Mouse (Mus musculus) kidney, embryonic 14.5 days (tissue): ENCODE results near the gene Polr2g. TPM values are rescaled to one million over a fixed set of nuclear protein-coding genes. Genes with fewer than 3 reads are reported as not detected.
A peak's percentile ranks its signal among the peaks of the same experiment; 100 is the strongest.

ENCODE experiments used
- ATAC-seq: fragments of 200-750 bp; cut with Nextera tagmentation; 2 replicates; pipeline ENCODE4 v1.8.0; 2017; ENCODE audit warnings: moderate number of reproducible peaks, mild to moderate bottlenecking, moderate TSS enrichment, moderate library complexity; ENCODE audit not compliant: low FRiP score, low TSS enrichment
- H3K27ac ChIP-seq: fragments of 300-500 bp; sonication (generic); 2 replicates; pipeline ENCODE4 v1.5.1; 2014; ENCODE audit warnings: low read depth, mild to moderate bottlenecking, low read length, moderate library complexity, mixed read lengths
- H3K27me3 ChIP-seq: fragments of 300-500 bp; sonication (generic); 2 replicates; pipeline ENCODE4 v1.6.1; 2014; ENCODE audit warnings: mild to moderate bottlenecking, low read length; ENCODE audit not compliant: control insufficient read depth, insufficient read depth
- H3K36me3 ChIP-seq: fragments of 300-500 bp; sonication (generic); 2 replicates; pipeline ENCODE4 v1.6.1; 2014; ENCODE audit warnings: low read length, mixed read lengths; ENCODE audit not compliant: control insufficient read depth, insufficient read depth
- H3K4me1 ChIP-seq: fragments of 300-500 bp; sonication (generic); 2 replicates; pipeline ENCODE4 v1.6.1; 2014; ENCODE audit warnings: low read length, mixed read lengths; ENCODE audit not compliant: control insufficient read depth, insufficient read depth
- H3K4me2 ChIP-seq: fragments of 300-500 bp; sonication (generic); replicated peaks from 2 replicates; pipeline ENCODE4 v1.6.1; 2014; ENCODE audit warnings: low read depth, mild to moderate bottlenecking, low read length
- H3K4me3 ChIP-seq: fragments of 300-500 bp; sonication (generic); 2 replicates; pipeline ENCODE4 v1.5.1; 2014; ENCODE audit warnings: mild to moderate bottlenecking, low read length
- H3K9ac ChIP-seq: fragments of 300-500 bp; sonication (generic); 2 replicates; pipeline ENCODE4 v1.6.1; 2014; ENCODE audit warnings: low read depth, mild to moderate bottlenecking, low read length, moderate library complexity
- H3K9me3 ChIP-seq: fragments of 300-500 bp; sonication (generic); 2 replicates; pipeline ENCODE4 v1.6.1; 2016; ENCODE audit warnings: low read length; ENCODE audit not compliant: control insufficient read depth
- WGBS: fragments of 180-500 bp; shearing (Covaris S2); extraction: QIAGEN DNeasy Blood & Tissue Kit; methylation state at CpG from one replicate; pipeline ENCODE4 v1.1.7; 2014; 5-methylcytosine and 5-hydroxymethylcytosine counted together
- polyA plus RNA-seq: library from polyadenylated mRNA; unstranded; fragments of >200 nt; fragmentation: Nextera tagmentation; extraction: Ambion mirVana; gene quantifications from 2 replicates; pipeline ENCODE4 v1.2.1, GENCODE M21; 2014

Gene Polr2g
- polyA plus RNA-seq, 1 experiment from 2014 or later: 188 TPM

DNA sequence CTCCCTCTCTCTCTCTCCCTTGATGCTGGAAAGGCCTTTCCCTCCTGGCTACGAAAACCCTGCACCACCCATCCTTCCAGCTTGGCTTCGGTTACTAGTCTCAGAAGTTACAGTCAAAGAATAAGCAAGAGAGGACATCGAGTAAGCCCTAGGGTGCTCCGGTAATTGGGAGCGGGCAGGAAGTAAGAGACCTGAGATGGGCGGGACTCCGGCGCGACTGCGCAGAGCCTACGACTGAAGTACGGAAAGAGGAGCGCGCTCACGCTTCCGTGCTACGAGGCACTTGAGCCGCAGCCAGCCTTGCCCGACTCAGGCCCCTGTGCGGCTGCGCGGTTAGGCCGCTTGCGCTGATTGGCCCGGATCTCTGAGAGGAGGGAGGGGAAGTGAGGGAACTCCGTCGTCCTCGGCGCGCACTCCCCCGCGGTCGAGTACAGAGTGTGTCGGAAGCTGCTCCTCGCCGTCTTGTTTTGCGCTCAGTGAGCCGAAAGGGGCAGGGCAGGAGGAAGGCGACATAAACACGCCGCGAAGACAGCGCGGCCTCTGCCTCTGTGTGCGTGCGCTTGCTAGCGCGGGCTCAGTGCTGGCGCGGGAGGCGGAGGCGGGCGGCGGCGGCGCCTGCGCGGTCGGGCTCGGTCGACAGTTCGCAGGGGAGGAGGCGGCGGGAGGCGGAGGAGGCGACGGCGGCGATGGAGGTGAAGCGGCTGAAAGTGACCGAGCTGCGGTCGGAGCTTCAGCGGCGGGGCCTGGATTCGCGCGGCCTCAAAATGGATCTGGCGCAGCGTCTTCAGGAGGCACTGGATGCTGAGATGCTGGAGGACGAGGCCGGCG is 21.4 kb upstream of the Polr2g start, which contains the start of gene Hnrnpul2:
Gene Hnrnpul2, plus strand, starts transcription at position 415 of the 828 bp plus-strand sequence.
- H3K4me1 ChIP-seq: peaks cover 32% of the 10 kb centered on the region
- peak within 1 kb of the TSS; percentile 85 for H3K4me2 ChIP-seq
- H3K36me3 ChIP-seq: peaks cover 44% of the 10 kb centered on the region
- peak within 1 kb of the TSS; percentile 100 for H3K4me3 ChIP-seq
- WGBS: under 1% methylated on average over 82 of the region's 83 CpGs
- no peaks in the 10 kb centered on the region for H3K9me3 ChIP-seq
- peak; percentile 95 for ATAC-seq
- no peaks in the 10 kb centered on the region for H3K27me3 ChIP-seq
- H3K9ac ChIP-seq: peak within 1 kb of the TSS; percentile 99
- H3K27ac ChIP-seq: peak within 1 kb of the TSS; percentile 100

DNA sequence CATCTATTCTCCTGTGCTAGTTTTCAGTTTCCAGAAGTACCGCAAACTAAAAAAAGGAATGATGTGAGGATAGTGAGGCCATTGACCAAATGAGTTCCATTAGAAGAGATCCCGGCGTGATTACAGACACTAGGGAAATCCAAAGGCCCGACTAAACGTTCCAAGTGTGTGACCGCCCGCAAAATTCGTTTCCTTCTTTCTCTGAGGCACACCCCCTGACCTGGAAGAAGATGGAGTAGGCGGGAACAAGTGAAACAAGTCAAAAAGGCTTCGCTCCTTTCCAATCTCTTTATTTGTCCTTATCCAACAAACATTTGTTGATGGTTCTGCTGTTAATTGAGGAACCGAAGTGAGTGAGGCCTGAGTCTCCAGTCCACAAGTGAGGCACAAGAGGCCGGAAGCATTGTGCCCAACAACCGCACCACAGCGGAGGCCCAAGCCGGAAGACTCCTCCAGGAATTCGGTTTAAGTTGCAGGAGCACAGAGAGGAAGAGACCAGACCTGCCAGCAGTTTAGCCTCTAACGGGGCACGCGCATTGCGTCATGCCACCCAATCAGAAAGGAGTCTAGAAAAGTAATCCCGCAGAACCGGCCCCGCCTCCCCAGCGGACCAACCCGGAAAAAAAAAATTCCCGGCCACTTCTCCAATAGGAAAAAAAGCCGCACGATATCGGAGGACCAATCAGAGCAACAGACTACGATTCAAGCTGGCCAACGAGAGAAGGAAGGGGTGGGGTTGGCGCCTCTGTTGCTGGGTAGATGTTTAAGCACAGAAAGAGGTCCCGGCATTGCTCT is 20.6 kb upstream of the Polr2g start, which contains the start of gene Ttc9c:
Gene Ttc9c, minus strand, starts transcription at position 533 of the 795 bp plus-strand sequence.
- H3K4me1 ChIP-seq: peaks cover 32% of the 10 kb centered on the region
- peak; percentile 94 for ATAC-seq
- peak within 1 kb of the TSS; percentile 100 for H3K4me3 ChIP-seq
- H3K27ac ChIP-seq: peak within 1 kb of the TSS; percentile 100
- no peaks in the 10 kb centered on the region for H3K27me3 ChIP-seq
- peak within 1 kb of the TSS; percentile 85 for H3K4me2 ChIP-seq
- no peaks in the 10 kb centered on the region for H3K9me3 ChIP-seq
- peak within 1 kb of the TSS; percentile 99 for H3K9ac ChIP-seq
- H3K36me3 ChIP-seq: peaks cover 43% of the 10 kb centered on the region
- under 1% methylated on average over 33 of the region's 33 CpGs for WGBS

DNA sequence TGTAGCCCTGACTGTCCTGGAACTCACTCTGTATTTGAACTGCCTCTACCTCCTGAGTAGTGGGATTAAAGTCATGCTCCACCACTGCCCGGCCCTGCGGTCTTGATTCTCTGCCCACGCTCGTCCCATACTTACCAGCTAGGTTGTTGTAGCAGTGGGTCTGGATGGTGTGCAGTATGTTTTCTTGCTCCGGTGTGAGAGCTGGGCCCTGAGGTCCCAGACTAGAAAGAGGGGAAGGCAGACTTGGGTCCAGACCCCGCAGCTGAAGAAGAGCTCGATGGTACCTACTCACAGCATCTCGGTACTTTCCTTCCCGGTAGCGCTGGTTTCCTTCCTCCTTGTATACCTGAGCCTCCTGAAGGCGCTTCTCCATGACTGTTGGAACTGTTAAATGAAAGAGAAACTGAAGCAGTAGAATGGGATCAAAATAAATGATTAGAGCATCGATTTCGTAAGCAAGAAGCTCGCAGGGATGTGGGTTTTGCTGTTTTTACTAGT is 20.0 kb upstream of the Polr2g start:
- ATAC-seq: no peak
- Histone ChIP-seq H3K4me2 (peak overlapping the region; percentile 85), H3K27me3 (no peaks in the 10 kb centered on the region), H3K4me1 (peaks cover 32% of the 10 kb centered on the region), H3K4me3 (peak overlapping the region; percentile 100), H3K9ac (peak overlapping the region; percentile 73), H3K27ac (peak overlapping the region; percentile 96), H3K36me3 (peaks cover 42% of the 10 kb centered on the region), H3K9me3 (no peaks in the 10 kb centered on the region)
- 21% methylated on average over 14 of the region's 14 CpGs for WGBS

DNA sequence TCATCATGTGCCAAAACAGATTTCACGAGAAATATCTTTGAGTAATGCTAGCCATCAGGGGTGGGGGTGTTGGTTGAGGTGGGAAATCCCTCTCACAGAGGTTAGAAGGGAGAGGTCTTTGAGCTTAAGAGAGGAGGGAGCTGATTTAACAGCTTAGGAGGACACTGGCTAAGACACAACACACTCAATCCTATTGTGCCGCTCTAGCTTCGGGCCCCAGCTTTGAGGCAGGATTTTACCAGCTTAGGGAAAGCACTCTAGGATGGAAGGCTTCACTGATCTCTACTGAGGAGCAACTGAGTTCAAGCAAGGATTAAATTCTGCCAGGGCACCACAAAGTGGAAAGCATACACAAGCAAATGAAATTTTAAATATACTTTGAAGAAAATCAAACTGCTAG is 18.6 kb upstream of the Polr2g start:
- Histone ChIP-seq H3K4me3 (peak overlapping the region; percentile 1; the same call in 1 of the 2 replicates), H3K9ac (peak overlapping the region; percentile 7), H3K4me1 (peaks cover 20% of the 10 kb centered on the region), H3K27me3 (no peaks in the 10 kb centered on the region), H3K4me2 (peak overlapping the region; percentile 85; the same call in 1 of the 2 replicates), H3K9me3 (no peaks in the 10 kb centered on the region), H3K27ac (no peak overlapping the region), H3K36me3 (peaks cover 45% of the 10 kb centered on the region)
- WGBS: 83% methylated on average over 3 of the region's 3 CpGs
- ATAC-seq: no peak

DNA sequence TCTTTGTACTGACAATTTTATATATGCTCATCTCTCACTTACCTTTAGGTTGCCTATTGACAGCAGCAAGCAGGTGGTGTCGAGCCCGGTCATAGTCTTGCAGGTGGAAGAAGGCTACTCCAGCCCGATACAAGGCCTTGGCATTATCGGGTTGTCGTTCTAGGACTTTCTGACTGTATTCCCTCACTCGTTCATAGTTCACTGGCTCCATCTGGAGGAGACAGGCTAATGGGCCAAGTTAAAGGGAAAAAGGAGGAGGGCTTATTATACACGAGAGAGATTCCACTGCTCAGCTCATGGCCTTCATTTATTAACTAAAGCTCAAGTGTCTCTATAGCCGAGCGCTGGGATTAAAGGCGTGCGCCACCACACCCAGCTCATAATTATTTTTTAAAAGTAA is 17.4 kb upstream of the Polr2g start:
- Histone ChIP-seq H3K4me2 (no peak overlapping the region), H3K27ac (no peak overlapping the region)

DNA sequence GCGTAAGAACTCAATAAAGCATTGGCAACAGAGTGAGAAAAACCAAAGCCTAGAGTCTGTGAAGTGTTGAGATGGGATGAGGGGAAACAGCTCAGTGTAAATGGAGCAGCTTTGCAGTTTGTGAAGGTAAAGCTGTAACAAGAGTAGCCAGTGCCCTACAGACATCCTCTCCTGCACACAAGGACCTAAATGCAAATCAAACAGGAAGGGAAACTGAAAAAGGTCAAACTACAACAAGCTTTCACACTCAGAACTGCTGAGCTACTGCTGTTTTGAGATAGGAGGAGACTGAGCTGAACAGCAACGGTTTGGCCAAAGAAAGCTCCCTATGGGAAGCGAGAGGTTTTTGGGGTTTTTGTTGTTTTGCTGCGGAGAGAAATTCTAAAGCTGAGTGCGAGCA is 8.4 kb upstream of the Polr2g start:
- ATAC-seq: no peak
- Histone ChIP-seq H3K9me3 (no peaks in the 10 kb centered on the region), H3K4me1 (peaks cover 12% of the 10 kb centered on the region; the same call in 1 of the 2 replicates), H3K27me3 (no peaks in the 10 kb centered on the region), H3K4me2 (no peak overlapping the region), H3K36me3 (peaks cover 67% of the 10 kb centered on the region), H3K4me3 (no peak overlapping the region), H3K27ac (no peak overlapping the region), H3K9ac (no peak overlapping the region)
- WGBS: 95% methylated on average over 5 of the region's 5 CpGs

More for the DNA sequence above, 17.4 kb upstream of the Polr2g start:
- Histone ChIP-seq H3K4me1 (peaks cover 17% of the 10 kb centered on the region), H3K9me3 (no peaks in the 10 kb centered on the region), H3K36me3 (peaks cover 56% of the 10 kb centered on the region), H3K9ac (no peak overlapping the region), H3K27me3 (no peaks in the 10 kb centered on the region), H3K4me3 (0 out of 2 replicates have a peak overlapping the region, but pooled peaks have one; percentile 2)
- ATAC-seq: no peak
- 66% methylated on average over 11 of the region's 11 CpGs for WGBS

DNA sequence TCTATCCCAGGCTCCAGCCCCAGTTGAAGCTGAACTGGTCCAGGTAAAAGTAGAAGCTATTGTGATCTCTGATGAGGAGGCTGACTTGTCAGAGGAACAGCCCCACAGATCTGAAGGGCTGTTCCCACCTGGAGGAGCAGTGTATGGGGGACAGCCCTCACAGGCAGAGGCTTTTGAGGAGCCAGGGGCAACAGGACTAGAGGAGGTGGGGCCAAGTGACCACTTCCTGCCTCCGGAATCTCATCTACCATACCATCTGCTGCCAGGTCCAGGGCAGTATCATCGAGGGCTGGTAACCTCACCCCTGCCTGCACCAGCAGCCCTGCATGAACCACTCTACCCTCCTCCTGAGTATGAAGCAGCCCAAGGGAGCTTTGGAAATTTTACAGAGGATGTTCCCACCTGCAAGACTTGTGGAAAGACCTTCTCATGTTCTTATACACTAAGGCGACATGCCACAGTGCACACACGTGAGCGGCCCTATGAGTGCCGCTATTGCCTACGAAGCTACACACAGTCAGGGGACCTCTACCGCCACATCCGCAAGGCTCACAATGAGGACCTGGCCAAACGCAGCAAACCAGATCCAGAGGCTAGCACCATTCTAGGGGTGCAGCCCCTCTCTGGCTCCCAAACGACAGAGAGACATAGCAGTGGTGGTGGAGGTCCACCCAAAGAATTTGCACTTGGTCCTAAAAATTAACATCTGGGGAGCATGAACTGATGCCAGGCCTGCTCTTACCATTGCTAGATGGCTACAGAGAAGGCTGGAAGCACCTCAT is 5.7 kb upstream of the Polr2g start:
- ATAC-seq: no peak
- peaks cover 42% of the 10 kb centered on the region for H3K36me3 ChIP-seq

DNA sequence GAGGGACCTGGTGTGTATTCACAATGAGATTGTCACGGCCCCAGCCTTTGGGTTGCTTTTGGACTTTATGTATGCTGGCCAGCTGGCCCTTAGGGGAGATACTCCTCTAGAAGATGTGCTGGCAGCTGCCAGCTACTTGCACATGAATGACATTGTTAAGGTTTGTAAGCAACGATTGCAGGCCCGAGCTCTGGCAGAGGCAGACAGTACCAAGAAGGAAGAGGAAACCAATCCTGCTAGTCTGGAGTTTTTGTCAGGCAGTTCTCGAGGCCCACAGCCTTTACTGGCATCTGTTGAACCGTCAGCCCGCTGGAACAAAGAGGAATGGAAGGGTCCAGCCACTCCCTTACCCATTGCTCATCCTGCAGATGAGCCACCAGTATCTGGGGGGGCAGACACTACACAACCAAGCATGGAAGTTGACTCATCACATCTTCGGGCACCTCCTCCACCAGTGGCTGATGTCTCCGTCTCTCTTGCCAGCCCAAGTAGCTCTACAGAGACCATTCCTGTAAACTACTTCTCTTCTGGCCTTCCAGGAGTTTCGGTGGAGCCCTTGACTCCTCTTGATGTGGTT is 4.9 kb upstream of the Polr2g start:
- Histone ChIP-seq H3K27ac (no peak overlapping the region), H3K4me2 (peak overlapping the region; percentile 56), H3K27me3 (no peaks in the 10 kb centered on the region), H3K9ac (0 out of 2 replicates have a peak overlapping the region, but pooled peaks have one; percentile 31), H3K9me3 (no peaks in the 10 kb centered on the region), H3K36me3 (peaks cover 36% of the 10 kb centered on the region), H3K4me1 (peaks cover 15% of the 10 kb centered on the region; the same call in 1 of the 2 replicates), H3K4me3 (peak overlapping the region; percentile 61)
- no peak for ATAC-seq
- 94% methylated on average over 9 of the region's 9 CpGs for WGBS

More for the DNA sequence above, 5.7 kb upstream of the Polr2g start:
- no peak overlapping the region for H3K9ac ChIP-seq
- H3K27ac ChIP-seq: no peak overlapping the region
- no peaks in the 10 kb centered on the region for H3K27me3 ChIP-seq
- peaks cover 15% of the 10 kb centered on the region; the same call in 1 of the 2 replicates for H3K4me1 ChIP-seq
- 92% methylated on average over 11 of the region's 11 CpGs for WGBS
- H3K4me3 ChIP-seq: no peak overlapping the region
- no peaks in the 10 kb centered on the region for H3K9me3 ChIP-seq
- H3K4me2 ChIP-seq: no peak overlapping the region
